Mouse (Mus musculus) kidney, embryonic 15.5 days (tissue): ENCODE results near the gene Gars. TPM values are rescaled to one million over a fixed set of nuclear protein-coding genes. Genes with fewer than 3 reads are reported as not detected.

Experiments
- ATAC-seq: fragments of 200-750 bp; cut with Nextera tagmentation; replicated peaks from 2 replicates; pipeline ENCODE4 v1.8.0; 2017; ENCODE audit warnings: moderate TSS enrichment; ENCODE audit not compliant: low FRiP score
- H3K27ac ChIP-seq: fragments of 300-500 bp; sonication (generic); 2 replicates; pipeline ENCODE4 v1.5.1; 2015; ENCODE audit warnings: mild to moderate bottlenecking, inconsistent platforms
- H3K27me3 ChIP-seq: fragments of 300-500 bp; sonication (generic); 2 replicates; pipeline ENCODE4 v1.6.1; 2015; ENCODE audit warnings: inconsistent platforms
- H3K36me3 ChIP-seq: fragments of 300-500 bp; sonication (generic); 2 replicates; pipeline ENCODE4 v1.6.1; 2015; ENCODE audit warnings: inconsistent platforms
- H3K4me1 ChIP-seq: fragments of 300-500 bp; sonication (generic); 2 replicates; pipeline ENCODE4 v1.6.1; 2015; ENCODE audit warnings: inconsistent platforms
- H3K4me2 ChIP-seq: fragments of 300-500 bp; sonication (generic); 2 replicates; pipeline ENCODE4 v1.6.1; 2015; ENCODE audit warnings: moderate library complexity, mild to moderate bottlenecking, inconsistent platforms
- H3K4me3 ChIP-seq: fragments of 300-500 bp; sonication (generic); replicated peaks from 2 replicates; pipeline ENCODE4 v1.5.1; 2015; ENCODE audit warnings: mild to moderate bottlenecking, inconsistent platforms
- H3K9ac ChIP-seq: fragments of 300-500 bp; sonication (generic); 2 replicates; pipeline ENCODE4 v1.6.1; 2015; ENCODE audit warnings: mild to moderate bottlenecking, inconsistent platforms
- H3K9me3 ChIP-seq: fragments of 300-500 bp; sonication (generic); replicated peaks from 2 replicates; pipeline ENCODE4 v1.6.1; 2016; ENCODE audit warnings: inconsistent platforms
- WGBS: fragments of 180-500 bp; shearing (Covaris S2); methylation state at CpG from one replicate; pipeline ENCODE4 v1.1.7; 2015; ENCODE audit warnings: mixed read lengths; 5-methylcytosine and 5-hydroxymethylcytosine counted together
- polyA plus RNA-seq: library from polyadenylated mRNA; unstranded; fragments of >200 nt; fragmentation: Nextera tagmentation; extraction: Ambion mirVana; gene quantifications from 2 replicates; pipeline ENCODE4 v1.2.1, GENCODE M21; 2015

Gene Gars
- polyA plus RNA-seq, 1 experiment from 2014 or later = 141 TPM

GRCm38 (mm10) chr6:55117325-55118109, 79.7 kb downstream of the Gars start:
- Histone ChIP-seq H3K4me1 (peaks cover 15% of the 10 kb centered on the region), H3K9ac (no peak overlapping the region; the same call in 1 of the 2 replicates), H3K27me3 (peaks cover 91% of the 10 kb centered on the region), H3K4me2 (peak overlapping the region; percentile 91), H3K27ac (no peak overlapping the region), H3K36me3 (no peaks in the 10 kb centered on the region), H3K9me3 (no peaks in the 10 kb centered on the region), H3K4me3 (peak overlapping the region; percentile 54)
- ATAC-seq = peak; percentile 36; the same call in 1 of the 2 replicates
- under 1% methylated on average over 66 of the region's 68 CpGs for WGBS

DNA sequence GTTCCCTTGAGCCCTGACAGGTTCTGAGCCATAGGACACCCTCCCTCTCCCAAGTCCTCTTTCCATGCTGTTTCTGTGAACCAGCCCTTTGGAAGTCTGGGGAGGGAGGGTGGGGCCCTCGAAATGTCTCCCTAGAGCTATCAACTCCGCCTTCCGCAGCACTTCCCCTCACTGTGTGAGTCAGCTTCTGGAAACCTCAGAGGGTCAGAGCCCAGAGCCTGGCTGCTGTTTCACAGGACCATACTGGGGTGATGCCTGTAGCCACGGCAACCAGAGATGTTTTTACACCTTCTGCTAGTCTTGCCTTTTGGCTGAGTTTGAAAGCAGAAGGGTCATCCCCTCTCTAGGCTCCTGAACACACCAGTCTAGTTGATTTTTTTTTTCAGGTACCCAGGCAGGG, 85.2 kb downstream of the Gars start:
- Histone ChIP-seq H3K4me2 (no peak overlapping the region), H3K36me3 (no peaks in the 10 kb centered on the region), H3K9me3 (no peaks in the 10 kb centered on the region), H3K27me3 (peaks cover 40% of the 10 kb centered on the region), H3K9ac (no peak overlapping the region), H3K4me1 (peaks cover 2% of the 10 kb centered on the region), H3K4me3 (no peak overlapping the region), H3K27ac (no peak overlapping the region)
- 17% methylated on average over 4 of the region's 4 CpGs for WGBS
- no peak for ATAC-seq

- Histone ChIP-seq H3K4me1 (0 out of 2 replicates have a peak, but pooled peaks cover 3% of the 10 kb centered on the region), H3K9me3 (no peaks in the 10 kb centered on the region), H3K36me3 (no peaks in the 10 kb centered on the region), H3K4me3 (no peak overlapping the region), H3K27ac (no peak overlapping the region), H3K4me2 (no peak overlapping the region), H3K9ac (no peak overlapping the region), H3K27me3 (0 out of 2 replicates have a peak, but pooled peaks cover 10% of the 10 kb centered on the region)
- ATAC-seq = no peak
- 75% methylated on average over 5 of the region's 5 CpGs for WGBS
These were observed 88.8 kb downstream of the Gars start for GRCm38 (mm10) chr6:55126576-55126975.

GRCm38 (mm10) chr6:55128391-55128790, 90.6 kb downstream of the Gars start:
- H3K36me3 ChIP-seq = no peaks in the 10 kb centered on the region
- no peak overlapping the region for H3K4me2 ChIP-seq
- no peaks in the 10 kb centered on the region for H3K27me3 ChIP-seq
- peaks cover 10% of the 10 kb centered on the region; the same call in 1 of the 2 replicates for H3K4me1 ChIP-seq
- no peak overlapping the region for H3K4me3 ChIP-seq
- H3K9ac ChIP-seq = no peak overlapping the region
- ATAC-seq = no peak
- H3K27ac ChIP-seq = no peak overlapping the region
- no peaks in the 10 kb centered on the region for H3K9me3 ChIP-seq

Other genes with a start within 250 kb of the Gars start
- gene Znrf2, start 221.1 kb upstream of the Gars start, polyA plus RNA-seq = 4.1 and 4.3 TPM in 2 replicates
- gene Nod1, start 65.4 kb upstream of the Gars start, polyA plus RNA-seq = 3.6 and 5.1 TPM in 2 replicates
- 8.8 and 9.0 TPM in 2 replicates for gene Ggct, start 45.1 kb upstream of the Gars start, polyA plus RNA-seq
- gene Crhr2, start 95.0 kb downstream of the Gars start, polyA plus RNA-seq = 0.13 and 0.26 TPM in 2 replicates
- 5.9 and 6.1 TPM in 2 replicates for gene Inmt, start 137.0 kb downstream of the Gars start, polyA plus RNA-seq
- gene Mindy4, start 165.4 kb downstream of the Gars start, polyA plus RNA-seq = 15.6 and 16.0 TPM in 2 replicates